Mouse (Mus musculus): Measurements from ENCODE around the gene Swt1.

DNA sequence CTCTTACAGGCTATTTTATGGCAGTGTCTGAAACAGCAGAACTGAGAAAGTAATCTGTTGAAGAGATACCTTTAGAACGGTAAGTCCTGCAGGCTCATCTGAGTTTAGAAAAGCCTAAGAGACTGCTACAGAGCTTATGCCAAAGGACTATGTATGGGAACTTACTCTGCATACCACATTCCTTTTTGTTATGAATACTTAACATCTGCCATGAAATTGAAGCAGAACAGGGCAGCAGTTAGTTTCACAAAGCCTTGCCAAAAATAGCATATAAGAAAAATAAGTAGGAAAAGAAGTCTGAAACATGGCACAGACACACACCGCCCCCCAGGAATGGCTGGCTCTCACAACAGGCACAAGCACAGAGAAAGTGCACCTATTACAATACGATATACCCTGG lies 18.4 kb downstream of the Swt1 start:
- TF ChIP-seq CTCF (IDR thresholded peaks at IDR 0.05; ENCODE audit: low read depth, low read length) (no peak), GATA1 (IDR thresholded peaks at IDR 0.05; ENCODE audit: borderline replicate concordance, low read length) (no peak), TAL1 (conservative IDR thresholded peaks at IDR 0.05; ENCODE audit: low read depth, low read length) (no peak), GATA2 (IDR thresholded peaks at IDR 0.05; ENCODE audit: borderline replicate concordance, low read depth, low read length) (no peak), POLR2AphosphoS5 (IDR thresholded peaks at IDR 0.05; ENCODE audit: insufficient replicate concordance, low read depth, low read length) (no peak)

Data from G1E (cell line).